Mouse (Mus musculus): ENCODE measurements around the gene Manba.
A peak's percentile ranks its signal among the peaks of the same experiment; 100 is the strongest.

Manba gene

GRCm38 (mm10) chr3:135534103-135534502 is 48.7 kb downstream of the Manba start:
- no peak for DNase-seq

DNA sequence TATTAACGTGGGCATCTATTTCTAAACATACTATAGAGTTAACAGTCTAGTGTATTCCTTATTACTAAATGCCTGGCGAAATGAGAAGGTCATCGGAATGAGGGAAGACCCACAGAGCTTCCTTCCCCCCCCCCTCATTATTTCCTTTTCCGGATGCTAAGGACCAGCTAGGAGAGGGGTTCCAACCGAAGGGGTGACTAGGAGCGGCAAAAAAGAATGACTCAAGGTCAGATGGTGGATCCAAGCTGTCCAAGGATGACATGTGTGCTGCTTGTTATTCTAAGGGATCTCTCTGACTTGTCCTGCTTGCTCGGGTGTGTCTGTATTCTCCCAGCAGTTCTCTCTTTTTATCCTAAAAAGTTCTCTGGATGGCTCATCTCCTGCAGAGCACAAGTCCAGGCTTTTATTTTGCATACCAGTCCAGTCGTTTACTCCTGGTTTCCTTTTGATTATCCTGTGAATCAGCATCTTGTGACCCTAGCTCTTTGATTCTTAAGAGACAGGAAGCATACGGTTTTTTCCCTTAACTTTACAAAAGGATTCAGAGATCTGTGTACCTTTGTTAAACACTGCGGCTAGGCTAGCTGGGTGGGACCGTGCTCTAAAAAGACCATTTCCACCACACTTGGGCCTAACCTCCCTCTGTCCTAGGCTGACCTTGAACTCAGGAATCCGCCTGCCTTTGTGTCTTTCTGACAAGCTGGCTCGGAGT is 61.0 kb downstream of the Manba start:
- no peak for DNase-seq

DNA sequence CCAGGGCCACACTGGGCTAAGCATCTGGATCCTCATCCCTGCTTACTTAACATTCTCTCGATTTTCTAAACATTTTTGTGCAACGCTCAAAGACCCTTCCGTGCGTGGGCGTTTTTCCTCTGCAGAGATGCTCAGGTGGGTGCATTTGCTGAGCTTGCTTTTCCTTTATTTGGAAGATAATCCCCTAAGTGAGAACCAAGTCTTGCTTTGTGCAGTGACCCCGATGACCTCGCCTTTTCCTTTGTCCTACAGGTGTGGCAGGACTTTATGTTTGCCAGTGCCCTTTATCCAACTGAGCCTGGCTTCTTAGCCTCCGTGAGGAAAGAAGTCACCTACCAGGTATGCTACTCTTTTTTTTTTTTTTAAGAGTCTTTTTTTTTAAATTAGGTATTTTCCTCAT is 61.9 kb downstream of the Manba start:
- DNase-seq = no peak

DNA sequence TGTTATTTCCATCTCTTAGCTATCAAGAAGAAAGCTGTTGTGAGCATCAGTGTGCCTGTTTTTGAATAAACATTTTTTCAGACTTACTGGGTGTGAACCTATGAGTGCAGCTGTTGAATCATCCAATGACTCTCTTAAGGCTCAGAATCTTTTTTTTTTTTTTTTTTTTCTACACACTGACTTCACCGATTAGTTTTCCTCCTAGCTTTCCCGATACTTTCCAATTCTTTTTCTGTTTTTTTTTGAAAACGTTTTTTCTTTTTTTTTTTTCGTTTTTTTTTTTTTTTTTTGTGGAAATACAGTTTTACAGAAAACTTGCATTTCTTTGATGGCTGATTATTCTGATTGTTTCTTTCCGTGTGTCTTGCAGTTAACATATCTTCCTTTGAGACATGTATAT is 67.5 kb downstream of the Manba start:
- DNase-seq = no peak

- no peak for DNase-seq
Observed at GRCm38 (mm10) chr3:135555192-135555591, 69.8 kb downstream of the Manba start.

GRCm38 (mm10) chr3:135556052-135556587 is 70.7 kb downstream of the Manba start:
- no peak for DNase-seq

- DNase-seq = no peak
Observed at GRCm38 (mm10) chr3:135556851-135557662, 71.6 kb downstream of the Manba start.

- DNase-seq = no peak
Observed at GRCm38 (mm10) chr3:135562036-135562435, 76.6 kb downstream of the Manba start.

DNA sequence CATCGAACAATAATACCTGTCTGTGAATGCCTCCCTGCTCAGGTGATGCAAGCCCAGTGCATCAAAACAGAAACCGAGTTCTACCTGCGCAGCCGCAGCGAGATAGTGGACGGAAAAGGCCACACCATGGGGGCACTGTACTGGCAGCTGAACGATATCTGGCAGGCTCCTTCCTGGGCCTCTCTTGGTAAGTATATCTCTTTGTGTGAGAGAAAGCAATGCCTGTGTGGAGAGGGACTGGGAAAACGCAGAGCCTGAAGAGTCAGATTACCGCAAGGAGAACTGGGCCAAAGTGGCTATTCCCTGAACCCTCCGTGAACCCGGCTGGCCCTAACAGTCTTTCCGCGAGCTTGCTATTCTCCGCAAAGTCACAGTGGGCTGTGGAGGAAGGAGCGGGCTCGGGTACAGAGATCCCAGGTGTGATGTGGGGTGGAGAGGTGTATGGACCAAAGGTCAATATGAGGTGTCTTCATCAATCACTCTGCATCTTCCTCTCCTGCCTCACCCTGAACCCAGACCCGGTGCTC is 77.8 kb downstream of the Manba start:
- DNase-seq = no peak

DNA sequence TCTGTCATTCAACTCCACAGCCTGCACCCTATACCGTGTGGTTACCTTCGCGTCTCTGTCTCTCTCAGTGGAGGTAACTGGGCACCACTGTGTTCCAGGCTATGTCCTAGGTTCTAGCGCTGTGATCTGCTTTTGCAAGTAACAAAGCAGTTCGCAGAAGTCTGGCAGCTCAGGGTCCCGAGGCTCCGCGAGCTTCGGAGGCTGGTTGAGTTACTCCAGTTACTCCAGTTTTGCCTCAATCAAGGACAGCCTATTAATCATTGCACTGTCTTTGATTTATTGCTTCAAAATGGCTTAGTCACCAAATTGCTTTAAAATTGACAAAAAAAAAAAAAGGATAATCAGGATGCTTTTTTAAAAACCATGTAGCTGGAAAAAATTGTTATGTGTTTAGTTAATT is 79.3 kb downstream of the Manba start:
- no peak for DNase-seq

GRCm38 (mm10) chr3:135565306-135565705 is 79.9 kb downstream of the Manba start:
- DNase-seq = no peak

- DNase-seq = no peak
Observed at GRCm38 (mm10) chr3:135567888-135568287, 82.5 kb downstream of the Manba start.

GRCm38 (mm10) chr3:135568633-135569032 is 83.2 kb downstream of the Manba start:
- no peak for DNase-seq

DNA sequence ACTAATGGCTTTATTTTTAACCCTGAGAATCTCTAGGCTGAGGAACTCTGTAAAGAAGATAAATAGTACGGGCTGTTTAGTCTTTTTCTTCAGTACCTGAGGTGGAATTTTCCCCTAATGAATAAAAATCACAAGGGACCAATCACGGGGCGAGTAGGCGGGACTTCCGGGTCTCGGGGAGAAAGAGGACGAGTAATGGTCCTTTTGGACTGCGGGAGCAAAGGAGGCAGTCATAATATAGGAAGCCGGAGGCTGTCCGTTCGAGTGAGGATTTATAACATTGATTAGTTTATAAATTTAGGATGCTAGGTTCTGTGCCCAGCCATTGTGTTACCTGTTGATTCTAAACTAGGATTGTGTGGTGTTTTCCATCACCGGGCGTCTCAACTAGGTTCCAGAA is 86.1 kb downstream of the Manba start:
- DNase-seq = no peak

GRCm38 (mm10) chr3:135573051-135573450 is 87.6 kb downstream of the Manba start:
- no peak for DNase-seq

DNA sequence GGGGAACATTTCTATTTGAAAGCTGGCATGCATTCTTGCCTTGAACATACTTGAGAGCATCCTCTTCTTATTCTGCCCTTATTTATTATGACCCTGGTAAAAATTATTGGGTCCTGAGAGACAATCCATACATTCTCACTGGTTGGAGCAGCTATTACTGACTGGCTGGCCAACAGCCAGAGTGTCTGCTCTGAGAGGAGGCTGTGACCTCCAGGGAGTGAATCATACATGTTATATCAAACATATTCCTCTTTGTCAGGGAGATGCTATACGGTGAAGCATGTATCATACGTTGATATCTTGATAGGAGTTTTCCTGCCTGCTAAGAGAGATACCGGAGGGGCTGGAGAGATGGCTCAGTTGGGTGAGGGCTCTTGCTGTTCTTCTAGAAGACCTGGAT is 89.7 kb downstream of the Manba start:
- DNase-seq = no peak

DNA sequence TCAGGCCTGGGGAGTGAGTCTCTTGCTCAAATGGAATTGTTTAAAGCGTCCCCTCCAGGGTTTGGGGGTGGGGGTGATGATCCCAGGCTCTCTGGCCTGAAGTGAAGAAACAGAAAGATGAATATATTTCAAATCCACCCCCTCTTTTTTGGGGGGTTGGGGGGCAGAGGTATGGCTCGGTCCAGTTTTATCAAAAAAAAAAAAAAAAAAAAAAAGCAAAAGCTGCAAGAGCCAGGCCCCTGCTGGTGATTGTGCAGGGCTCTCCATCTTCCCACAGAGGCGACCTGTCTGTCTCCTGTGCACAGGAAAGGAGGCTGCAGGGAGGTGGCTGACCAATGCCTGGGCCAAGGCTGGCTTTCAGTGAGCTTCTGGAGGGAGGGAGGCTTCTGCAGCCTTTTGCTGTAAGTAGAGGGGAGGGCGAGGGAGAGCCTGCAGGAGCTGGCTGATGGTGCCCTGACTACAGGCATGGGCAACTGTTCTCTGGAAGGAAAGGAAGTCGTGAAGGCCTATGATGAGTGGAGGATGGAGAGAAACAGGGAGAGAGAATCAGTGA is 93.3 kb downstream of the Manba start:
- DNase-seq = no peak

DNA sequence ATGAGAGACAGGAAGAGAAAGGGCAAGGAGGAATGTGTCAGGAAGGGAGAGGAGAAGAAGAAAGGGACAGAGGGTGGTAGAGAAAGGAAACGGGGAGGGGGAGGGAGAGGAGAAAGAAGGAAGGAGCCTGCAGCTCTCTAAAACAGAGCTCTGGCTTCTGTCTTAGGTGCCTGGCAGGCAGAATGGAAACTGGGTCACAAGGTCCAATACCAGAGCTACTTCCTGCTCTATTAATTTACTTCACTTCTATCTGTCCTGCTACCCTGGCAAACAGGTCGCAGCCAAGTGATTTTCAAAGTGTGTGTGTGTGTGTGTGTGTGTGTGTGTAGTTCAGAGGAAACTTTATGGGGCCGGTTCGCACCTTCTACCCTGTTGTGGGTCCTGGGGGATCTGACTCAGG is 93.8 kb downstream of the Manba start:
- no peak for DNase-seq

- no peak for DNase-seq
Observed at GRCm38 (mm10) chr3:135580439-135581275, 95.2 kb downstream of the Manba start.

DNA sequence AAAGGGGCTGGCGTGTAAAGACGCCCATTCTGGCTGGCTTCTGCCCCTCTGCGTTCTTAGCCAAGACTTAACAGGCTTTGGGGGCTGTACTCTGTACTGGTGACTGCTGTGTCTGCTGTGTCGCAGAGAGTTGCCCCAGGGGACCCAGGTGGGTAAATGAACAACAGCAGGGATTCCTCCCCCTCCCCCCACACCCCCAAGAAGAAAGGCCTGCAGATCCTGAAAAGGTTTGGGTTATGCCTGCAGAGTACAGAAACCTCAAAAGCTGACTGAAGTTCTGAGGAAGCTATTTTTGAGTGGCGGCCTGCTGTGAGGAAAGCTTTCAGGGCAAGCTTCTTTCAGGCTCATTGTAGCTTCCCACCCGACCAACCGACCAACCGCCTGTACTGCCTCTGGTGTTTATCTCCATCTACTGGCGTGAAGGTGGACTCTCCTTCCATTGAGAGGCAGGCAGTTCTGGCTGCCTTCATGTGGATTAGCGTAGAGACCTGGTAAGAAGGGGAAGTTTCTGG is 96.3 kb downstream of the Manba start:
- DNase-seq = peak; percentile 15

DNA sequence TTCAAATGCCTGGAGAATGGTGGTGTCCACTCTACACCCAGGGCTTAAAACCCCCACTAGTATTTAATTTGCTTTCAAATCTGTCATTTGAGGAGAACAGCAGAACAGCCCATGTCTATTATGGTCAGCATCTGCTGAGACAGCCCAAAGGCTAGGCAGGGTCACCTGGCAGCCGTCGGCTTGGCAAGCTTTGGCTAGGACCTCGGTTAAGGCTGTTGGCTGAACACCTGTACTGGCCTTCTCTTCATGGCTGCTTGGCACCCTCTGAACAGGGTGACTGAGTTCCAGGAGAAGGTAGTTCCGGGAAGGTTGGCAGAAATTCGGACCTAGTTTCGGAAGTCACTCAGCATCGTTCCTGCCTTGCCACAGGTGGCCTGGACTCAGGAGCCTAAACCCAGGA is 96.8 kb downstream of the Manba start:
- no peak for DNase-seq

DNA sequence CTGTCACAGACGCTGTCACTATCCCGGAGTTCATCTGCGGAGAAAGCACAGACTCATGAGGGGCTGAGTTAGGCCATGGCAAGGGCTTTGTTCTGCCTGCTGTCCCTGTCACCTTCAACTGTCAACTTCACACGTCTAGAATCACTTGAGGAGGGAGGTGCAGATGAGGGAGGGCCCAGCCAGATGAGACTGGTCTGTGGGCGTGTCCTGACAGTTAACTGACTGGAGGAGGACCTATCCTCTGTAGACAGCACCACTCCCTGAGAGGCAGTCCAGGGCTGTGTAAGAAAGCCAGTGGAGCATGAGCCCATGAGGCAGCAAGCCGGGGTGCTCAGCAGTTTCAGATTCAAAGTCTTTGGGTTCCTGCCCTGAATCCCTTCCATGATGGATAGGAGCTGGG is 100.1 kb downstream of the Manba start:
- no peak for DNase-seq
